Mouse (Mus musculus): ENCODE measurements at regions not wholly inside any gene's neighbourhood (a gene's known extent, or its start where the extent isn't known, plus 50 kb on each side); places are given as distances from the start of the nearest gene placed in this dataset.
A peak's percentile ranks its signal among the peaks of the same experiment; 100 is the strongest.

DNA sequence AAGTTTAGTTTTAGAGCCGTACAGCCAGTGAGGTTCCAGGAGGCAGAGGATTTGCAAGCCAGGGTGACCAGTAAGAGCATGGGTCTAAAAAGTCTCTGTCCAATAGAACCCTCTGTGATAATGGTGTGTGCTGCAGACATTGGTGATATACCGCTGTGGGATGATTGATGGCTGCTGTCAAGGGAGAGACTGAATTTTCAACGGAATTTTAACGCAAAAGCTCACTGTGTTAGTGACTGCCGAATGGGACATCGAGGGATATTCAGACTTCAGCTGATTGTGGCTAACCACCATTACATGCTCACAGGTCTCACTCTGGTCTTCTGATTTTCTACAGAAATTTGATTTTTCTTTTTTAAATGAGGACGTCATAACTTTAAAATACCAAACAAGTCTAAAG, 206.2 kb upstream of the Klf3 start:
- no peak overlapping the region for H3K9ac ChIP-seq (ENCODE audit: low read depth, low read length, severe bottlenecking)
- H3K36me3 ChIP-seq (ENCODE audit: control insufficient read depth, insufficient read depth, low read length) = no peaks in the 10 kb centered on the region
- no peak overlapping the region for H3K27ac ChIP-seq (replicated peaks; ENCODE audit: low read depth, low read length)
- peaks cover 36% of the 10 kb centered on the region for H3K4me1 ChIP-seq (ENCODE audit: control insufficient read depth, insufficient read depth, low read length)
- no peak overlapping the region for H3K4me2 ChIP-seq (replicated peaks; ENCODE audit: low read depth, low read length, severe bottlenecking)
- no peak for TF ChIP-seq POLR2A (IDR thresholded peaks at IDR 0.05; ENCODE audit: borderline replicate concordance, extremely low read depth, insufficient read depth, insufficient read length)
- 44% methylated on average over 7 of the region's 7 CpGs for WGBS
- no peaks in the 10 kb centered on the region for H3K9me3 ChIP-seq (ENCODE audit: control insufficient read depth, low read length)
- no peaks in the 10 kb centered on the region for H3K27me3 ChIP-seq (ENCODE audit: control insufficient read depth, insufficient read depth, low read length)
- H3K4me3 ChIP-seq (replicated peaks; ENCODE audit: low read length) = no peak overlapping the region
- ATAC-seq (ENCODE audit: low FRiP score, low read depth) (no peak), DNase-seq (ENCODE audit: low spot score) (no peak)

GRCm38 (mm10) chr5:64597451-64597850, 205.7 kb upstream of the Klf3 start:
- no peak for ATAC-seq (ENCODE audit: low FRiP score, low read depth)
- WGBS = 87% methylated on average over 3 of the region's 3 CpGs
- no peaks in the 10 kb centered on the region for H3K27me3 ChIP-seq (ENCODE audit: control insufficient read depth, insufficient read depth, low read length)
- peaks cover 36% of the 10 kb centered on the region for H3K4me1 ChIP-seq (ENCODE audit: control insufficient read depth, insufficient read depth, low read length)
- no peak overlapping the region for H3K27ac ChIP-seq (replicated peaks; ENCODE audit: low read depth, low read length)
- DNase-seq (ENCODE audit: low spot score) = no peak
- H3K36me3 ChIP-seq (ENCODE audit: control insufficient read depth, insufficient read depth, low read length) = no peaks in the 10 kb centered on the region
- no peak for TF ChIP-seq POLR2A (IDR thresholded peaks at IDR 0.05; ENCODE audit: borderline replicate concordance, extremely low read depth, insufficient read depth, insufficient read length)
- no peak overlapping the region for H3K4me3 ChIP-seq (replicated peaks; ENCODE audit: low read length)
- no peak overlapping the region for H3K4me2 ChIP-seq (replicated peaks; ENCODE audit: low read depth, low read length, severe bottlenecking)
- no peak overlapping the region for H3K9ac ChIP-seq (ENCODE audit: low read depth, low read length, severe bottlenecking)
- no peaks in the 10 kb centered on the region for H3K9me3 ChIP-seq (ENCODE audit: control insufficient read depth, low read length)

DNA sequence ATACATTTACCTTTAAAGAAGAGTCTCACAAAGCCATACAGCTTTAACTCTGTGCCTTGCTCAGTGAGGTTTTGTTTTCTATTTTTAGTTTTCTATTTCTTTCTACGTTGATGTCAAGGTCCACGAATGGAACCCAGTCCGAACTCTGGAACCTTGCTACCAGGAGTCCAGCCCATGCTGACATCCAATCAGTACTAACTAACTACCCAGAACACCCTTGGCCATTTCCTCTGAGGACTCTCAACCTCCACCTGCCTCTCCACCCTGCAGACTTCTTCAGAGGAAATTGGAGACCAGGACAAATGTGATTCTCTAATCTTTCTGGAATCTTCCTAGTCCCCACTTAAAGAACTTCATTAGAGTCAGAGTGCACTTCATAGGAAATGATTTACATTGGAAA, 204.6 kb upstream of the Klf3 start:
- DNase-seq (ENCODE audit: low spot score) (no peak), ATAC-seq (ENCODE audit: low FRiP score, low read depth) (no peak)
- Histone ChIP-seq H3K4me1 (ENCODE audit: control insufficient read depth, insufficient read depth, low read length) (peaks cover 36% of the 10 kb centered on the region), H3K4me2 (replicated peaks; ENCODE audit: low read depth, low read length, severe bottlenecking) (no peak overlapping the region), H3K9me3 (ENCODE audit: control insufficient read depth, low read length) (no peaks in the 10 kb centered on the region), H3K36me3 (ENCODE audit: control insufficient read depth, insufficient read depth, low read length) (no peaks in the 10 kb centered on the region), H3K27me3 (ENCODE audit: control insufficient read depth, insufficient read depth, low read length) (no peaks in the 10 kb centered on the region), H3K4me3 (replicated peaks; ENCODE audit: low read length) (no peak overlapping the region), H3K27ac (replicated peaks; ENCODE audit: low read depth, low read length) (no peak overlapping the region), H3K9ac (ENCODE audit: low read depth, low read length, severe bottlenecking) (no peak overlapping the region)
- 88% methylated on average over 3 of the region's 3 CpGs for WGBS
- TF ChIP-seq POLR2A (IDR thresholded peaks at IDR 0.05; ENCODE audit: borderline replicate concordance, extremely low read depth, insufficient read depth, insufficient read length) = no peak

- H3K4me1 ChIP-seq (ENCODE audit: control insufficient read depth, insufficient read depth, low read length) = peaks cover 36% of the 10 kb centered on the region
- H3K4me3 ChIP-seq (replicated peaks; ENCODE audit: low read length) = no peak overlapping the region
- H3K27me3 ChIP-seq (ENCODE audit: control insufficient read depth, insufficient read depth, low read length) = no peaks in the 10 kb centered on the region
- DNase-seq (ENCODE audit: low spot score) = no peak
- WGBS = 71% methylated on average over 3 of the region's 3 CpGs
- no peak overlapping the region for H3K9ac ChIP-seq (ENCODE audit: low read depth, low read length, severe bottlenecking)
- no peak overlapping the region for H3K4me2 ChIP-seq (replicated peaks; ENCODE audit: low read depth, low read length, severe bottlenecking)
- ATAC-seq (ENCODE audit: low FRiP score, low read depth) = no peak
- no peak overlapping the region for H3K27ac ChIP-seq (replicated peaks; ENCODE audit: low read depth, low read length)
- TF ChIP-seq POLR2A (IDR thresholded peaks at IDR 0.05; ENCODE audit: borderline replicate concordance, extremely low read depth, insufficient read depth, insufficient read length) = no peak
- H3K9me3 ChIP-seq (ENCODE audit: control insufficient read depth, low read length) = no peaks in the 10 kb centered on the region
- no peaks in the 10 kb centered on the region for H3K36me3 ChIP-seq (ENCODE audit: control insufficient read depth, insufficient read depth, low read length)
Measured at GRCm38 (mm10) chr5:64599015-64599414, 204.2 kb upstream of the Klf3 start.

- Histone ChIP-seq H3K27me3 (ENCODE audit: control insufficient read depth, insufficient read depth, low read length) (no peaks in the 10 kb centered on the region), H3K9ac (ENCODE audit: low read depth, low read length, severe bottlenecking) (peak overlapping the region; percentile 26; the same call in 1 of the 2 replicates), H3K4me2 (replicated peaks; ENCODE audit: low read depth, low read length, severe bottlenecking) (peak overlapping the region; percentile 42), H3K4me1 (ENCODE audit: control insufficient read depth, insufficient read depth, low read length) (peaks cover 28% of the 10 kb centered on the region), H3K4me3 (replicated peaks; ENCODE audit: low read length) (peak overlapping the region; percentile 18), H3K27ac (replicated peaks; ENCODE audit: low read depth, low read length) (peak overlapping the region; percentile 68), H3K36me3 (ENCODE audit: control insufficient read depth, insufficient read depth, low read length) (no peaks in the 10 kb centered on the region), H3K9me3 (ENCODE audit: control insufficient read depth, low read length) (no peaks in the 10 kb centered on the region)
- peak; percentile 68 for DNase-seq (ENCODE audit: low spot score)
- no peak for TF ChIP-seq POLR2A (IDR thresholded peaks at IDR 0.05; ENCODE audit: borderline replicate concordance, extremely low read depth, insufficient read depth, insufficient read length)
- peak; percentile 54; the same call in 1 of the 2 replicates for ATAC-seq (ENCODE audit: low FRiP score, low read depth)
- WGBS = 17% methylated on average over 13 of the region's 13 CpGs
Measured at GRCm38 (mm10) chr5:64599865-64600288, 203.3 kb upstream of the Klf3 start.

DNA sequence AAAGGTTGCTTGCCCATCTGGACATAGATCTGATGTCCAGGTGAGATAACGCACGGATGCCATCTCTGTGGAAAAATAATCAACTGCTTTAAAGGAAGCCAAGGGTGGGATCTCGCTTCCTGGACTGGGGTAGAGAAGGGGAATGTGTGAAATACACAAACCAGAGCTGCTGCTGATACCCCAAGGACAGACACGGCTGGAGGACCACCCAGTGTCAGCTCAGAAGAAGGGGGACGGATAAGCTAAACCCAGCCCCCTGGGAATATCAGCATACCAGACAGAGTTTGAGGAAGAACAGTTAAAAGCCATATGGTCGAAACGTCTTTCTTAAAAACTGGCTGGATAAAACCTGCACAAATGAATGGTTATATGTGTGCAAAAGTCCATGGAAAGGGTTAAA, 202.8 kb upstream of the Klf3 start:
- Histone ChIP-seq H3K4me1 (ENCODE audit: control insufficient read depth, insufficient read depth, low read length) (peaks cover 22% of the 10 kb centered on the region), H3K9me3 (ENCODE audit: control insufficient read depth, low read length) (no peaks in the 10 kb centered on the region), H3K4me3 (replicated peaks; ENCODE audit: low read length) (peak overlapping the region; percentile 18), H3K9ac (ENCODE audit: low read depth, low read length, severe bottlenecking) (peak overlapping the region; percentile 26; the same call in 1 of the 2 replicates), H3K4me2 (replicated peaks; ENCODE audit: low read depth, low read length, severe bottlenecking) (peak overlapping the region; percentile 42), H3K27me3 (ENCODE audit: control insufficient read depth, insufficient read depth, low read length) (no peaks in the 10 kb centered on the region), H3K27ac (replicated peaks; ENCODE audit: low read depth, low read length) (peak overlapping the region; percentile 68), H3K36me3 (ENCODE audit: control insufficient read depth, insufficient read depth, low read length) (no peaks in the 10 kb centered on the region)
- WGBS = 34% methylated on average over 7 of the region's 7 CpGs
- ATAC-seq (ENCODE audit: low FRiP score, low read depth) = peak; percentile 57; the same call in 1 of the 2 replicates
- DNase-seq (ENCODE audit: low spot score) = peak; percentile 44
- no peak for TF ChIP-seq POLR2A (IDR thresholded peaks at IDR 0.05; ENCODE audit: borderline replicate concordance, extremely low read depth, insufficient read depth, insufficient read length)
